Mouse (Mus musculus) forebrain, embryonic 11.5 days (tissue): ENCODE data around the gene 1700061G19Rik. TPM values are rescaled to one million over a fixed set of nuclear protein-coding genes. Genes with fewer than 3 reads are reported as not detected.

ENCODE experiments used
- ATAC-seq: fragments of 200-750 bp; cut with Nextera tagmentation; replicated peaks from 2 replicates; pipeline ENCODE4 v1.8.0; 2017; ENCODE audit warnings: moderate TSS enrichment; ENCODE audit not compliant: low FRiP score
- DNase-seq: peaks from one replicate; pipeline ENCODE4 v3.0.0-alpha.2; 2017; ENCODE audit warnings: low spot score
- H3K27ac ChIP-seq: fragments of 300-500 bp; sonication (generic); 2 replicates; pipeline ENCODE4 v1.5.1; 2014; ENCODE audit warnings: low read depth, low read length
- H3K27me3 ChIP-seq: fragments of 300-500 bp; sonication (generic); 2 replicates; pipeline ENCODE4 v1.6.1; 2014; ENCODE audit warnings: mild to moderate bottlenecking, low read length, mixed read lengths; ENCODE audit not compliant: control insufficient read depth, insufficient read depth
- H3K36me3 ChIP-seq: fragments of 300-500 bp; sonication (generic); 2 replicates; pipeline ENCODE4 v1.6.1; 2014; ENCODE audit warnings: mild to moderate bottlenecking, low read length, moderate library complexity, mixed read lengths; ENCODE audit not compliant: control insufficient read depth, insufficient read depth
- H3K4me1 ChIP-seq: fragments of 300-500 bp; sonication (generic); replicated peaks from 2 replicates; pipeline ENCODE4 v1.6.1; 2014; ENCODE audit warnings: low read length, mixed read lengths; ENCODE audit not compliant: control insufficient read depth, insufficient read depth
- H3K4me2 ChIP-seq: fragments of 300-500 bp; sonication (generic); 2 replicates; pipeline ENCODE4 v1.6.1; 2014; ENCODE audit warnings: low read depth, mild to moderate bottlenecking, low read length, moderate library complexity, mixed read lengths; ENCODE audit not compliant: severe bottlenecking
- H3K4me3 ChIP-seq: fragments of 300-500 bp; sonication (generic); 2 replicates; pipeline ENCODE4 v1.5.1; 2014; ENCODE audit warnings: low read depth, low read length
- H3K9ac ChIP-seq: fragments of 300-500 bp; sonication (generic); 2 replicates; pipeline ENCODE4 v1.6.1; 2014; ENCODE audit warnings: low read length
- H3K9me3 ChIP-seq: fragments of 300-500 bp; sonication (generic); 2 replicates; pipeline ENCODE4 v1.6.1; 2016; ENCODE audit warnings: low read length, mixed read lengths; ENCODE audit not compliant: control insufficient read depth
- WGBS: fragments of 180-500 bp; shearing (Covaris S2); extraction: QIAGEN DNeasy Blood & Tissue Kit; methylation state at CpG from one replicate; pipeline ENCODE4 v1.1.7; 2014; 5-methylcytosine and 5-hydroxymethylcytosine counted together
- polyA plus RNA-seq: library from polyadenylated mRNA; unstranded; fragments of >200 nt; fragmentation: Nextera tagmentation; extraction: Ambion mirVana; gene quantifications from 2 replicates; pipeline ENCODE4 v1.2.1, GENCODE M21; 2014

Gene 1700061G19Rik
- polyA plus RNA-seq, 1 experiment from 2014 or later: 0.53 TPM

- Histone ChIP-seq H3K4me1 (no peaks in the 10 kb centered on the region), H3K4me2 (no peak overlapping the region), H3K36me3 (no peaks in the 10 kb centered on the region), H3K27me3 (no peaks in the 10 kb centered on the region), H3K9me3 (no peaks in the 10 kb centered on the region), H3K9ac (no peak overlapping the region), H3K4me3 (no peak overlapping the region), H3K27ac (no peak overlapping the region)
- 64% methylated on average over 7 of the region's 7 CpGs for WGBS
- DNase-seq (no peak), ATAC-seq (no peak)
Observed at GRCm38 (mm10) chr17:56858922-56859321, 16.4 kb upstream of the 1700061G19Rik start.

DNA sequence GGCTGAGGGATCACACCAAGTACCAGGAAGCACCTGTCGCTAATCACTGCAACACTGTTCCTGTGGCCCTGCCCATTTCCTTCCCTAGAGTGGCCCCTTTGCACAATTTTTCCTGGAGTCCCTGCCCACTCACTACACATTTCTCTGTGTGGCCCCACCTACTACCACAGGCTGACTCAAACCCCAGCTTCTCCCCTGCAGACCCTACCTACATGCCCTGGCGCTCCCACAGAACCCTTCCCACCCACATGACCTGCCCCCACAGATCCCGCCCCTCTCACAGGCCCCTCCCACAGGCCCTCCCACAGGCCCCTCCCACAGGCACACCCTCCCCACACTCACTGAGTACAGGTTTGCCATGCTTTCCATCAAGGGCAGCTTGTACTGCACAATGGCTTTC, 14.1 kb upstream of the 1700061G19Rik start:
- no peak overlapping the region for H3K9ac ChIP-seq
- no peaks in the 10 kb centered on the region for H3K36me3 ChIP-seq
- H3K4me1 ChIP-seq: no peaks in the 10 kb centered on the region
- no peaks in the 10 kb centered on the region for H3K27me3 ChIP-seq
- ATAC-seq (no peak), DNase-seq (no peak)
- H3K27ac ChIP-seq: no peak overlapping the region
- 58% methylated on average over 3 of the region's 3 CpGs for WGBS
- no peaks in the 10 kb centered on the region for H3K9me3 ChIP-seq
- H3K4me2 ChIP-seq: no peak overlapping the region
- no peak overlapping the region for H3K4me3 ChIP-seq

GRCm38 (mm10) chr17:56866071-56866470, 9.2 kb upstream of the 1700061G19Rik start:
- no peak overlapping the region for H3K4me2 ChIP-seq
- DNase-seq: no peak
- no peak overlapping the region for H3K27ac ChIP-seq
- no peak for ATAC-seq
- WGBS: 88% methylated on average over 7 of the region's 7 CpGs
- no peak overlapping the region for H3K9ac ChIP-seq
- H3K4me3 ChIP-seq: no peak overlapping the region
- H3K9me3 ChIP-seq: no peaks in the 10 kb centered on the region
- H3K4me1 ChIP-seq: no peaks in the 10 kb centered on the region
- no peaks in the 10 kb centered on the region for H3K36me3 ChIP-seq
- no peaks in the 10 kb centered on the region for H3K27me3 ChIP-seq

GRCm38 (mm10) chr17:56869481-56869977, 5.7 kb upstream of the 1700061G19Rik start:
- H3K4me3 ChIP-seq: no peak overlapping the region
- H3K27ac ChIP-seq: no peak overlapping the region
- ATAC-seq: no peak
- H3K4me1 ChIP-seq: no peaks in the 10 kb centered on the region
- H3K9me3 ChIP-seq: no peaks in the 10 kb centered on the region
- 57% methylated on average over 9 of the region's 9 CpGs for WGBS
- no peaks in the 10 kb centered on the region for H3K36me3 ChIP-seq
- no peak for DNase-seq
- H3K27me3 ChIP-seq: no peaks in the 10 kb centered on the region
- no peak overlapping the region for H3K4me2 ChIP-seq
- H3K9ac ChIP-seq: no peak overlapping the region

GRCm38 (mm10) chr17:56870287-56870953, 4.9 kb upstream of the 1700061G19Rik start:
- no peaks in the 10 kb centered on the region for H3K27me3 ChIP-seq
- no peak for ATAC-seq
- no peak overlapping the region for H3K4me2 ChIP-seq
- H3K9ac ChIP-seq: no peak overlapping the region
- 75% methylated on average over 15 of the region's 15 CpGs for WGBS
- no peaks in the 10 kb centered on the region for H3K4me1 ChIP-seq
- no peak overlapping the region for H3K4me3 ChIP-seq
- no peak for DNase-seq
- H3K36me3 ChIP-seq: no peaks in the 10 kb centered on the region
- H3K27ac ChIP-seq: no peak overlapping the region
- H3K9me3 ChIP-seq: no peaks in the 10 kb centered on the region

GRCm38 (mm10) chr17:56871767-56872166, 3.5 kb upstream of the 1700061G19Rik start:
- WGBS: 84% methylated on average over 8 of the region's 8 CpGs

GRCm38 (mm10) chr17:56872512-56872911, 2.8 kb upstream of the 1700061G19Rik start:
- Histone ChIP-seq H3K4me1 (no peaks in the 10 kb centered on the region), H3K9ac (no peak overlapping the region), H3K4me3 (no peak overlapping the region), H3K9me3 (no peaks in the 10 kb centered on the region), H3K27me3 (no peaks in the 10 kb centered on the region), H3K36me3 (no peaks in the 10 kb centered on the region), H3K27ac (no peak overlapping the region), H3K4me2 (no peak overlapping the region)
- WGBS: 82% methylated on average over 7 of the region's 7 CpGs
- ATAC-seq: no peak
- DNase-seq: no peak

More at GRCm38 (mm10) chr17:56871767-56872166, 3.5 kb upstream of the 1700061G19Rik start:
- Histone ChIP-seq H3K27me3 (no peaks in the 10 kb centered on the region), H3K4me3 (no peak overlapping the region), H3K4me2 (no peak overlapping the region), H3K36me3 (no peaks in the 10 kb centered on the region), H3K4me1 (no peaks in the 10 kb centered on the region), H3K27ac (no peak overlapping the region), H3K9ac (no peak overlapping the region), H3K9me3 (no peaks in the 10 kb centered on the region)
- ATAC-seq: no peak
- no peak for DNase-seq

DNA sequence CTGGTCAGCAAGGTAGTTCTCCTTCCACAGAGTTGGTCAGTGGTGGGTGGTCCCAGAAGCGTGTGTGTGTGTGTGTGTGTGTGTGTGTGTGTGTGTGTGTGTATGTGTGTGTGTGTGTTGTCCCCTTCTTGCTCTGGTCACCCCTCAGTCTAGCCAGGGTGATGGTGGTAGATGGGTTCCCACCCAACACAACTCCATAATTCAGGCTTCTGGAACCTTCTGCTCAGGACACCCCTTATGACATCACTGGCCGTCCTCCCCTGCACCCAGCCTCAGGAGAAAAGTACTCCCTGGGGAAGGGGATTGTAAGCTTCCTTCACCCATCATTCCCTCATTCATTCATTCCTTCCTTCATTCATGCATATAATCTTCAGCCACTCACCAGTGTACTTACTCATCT, 1.0 kb upstream of the 1700061G19Rik start, which contains the start of gene Acsbg2:
Acsbg2 (minus strand) TSS at position 211 of the 400 bp plus-strand sequence.
- H3K9me3 ChIP-seq: no peaks in the 10 kb centered on the region
- H3K27me3 ChIP-seq: no peaks in the 10 kb centered on the region
- 83% methylated on average over 1 of the region's 2 CpGs for WGBS
- no peak within 1 kb of the TSS for H3K4me2 ChIP-seq
- H3K36me3 ChIP-seq: no peaks in the 10 kb centered on the region
- H3K27ac ChIP-seq: no peak within 1 kb of the TSS
- H3K9ac ChIP-seq: no peak within 1 kb of the TSS
- H3K4me3 ChIP-seq: no peak within 1 kb of the TSS
- H3K4me1 ChIP-seq: no peaks in the 10 kb centered on the region
- ATAC-seq (no peak), DNase-seq (no peak)

GRCm38 (mm10) chr17:56876465-56876864, 1.2 kb downstream of the 1700061G19Rik start:
- no peak overlapping the region for H3K9ac ChIP-seq
- H3K36me3 ChIP-seq: no peaks in the 10 kb centered on the region
- H3K27me3 ChIP-seq: no peaks in the 10 kb centered on the region
- H3K4me3 ChIP-seq: no peak overlapping the region
- no peaks in the 10 kb centered on the region for H3K9me3 ChIP-seq
- DNase-seq: no peak
- no peaks in the 10 kb centered on the region for H3K4me1 ChIP-seq
- WGBS: 82% methylated on average over 3 of the region's 3 CpGs
- H3K4me2 ChIP-seq: no peak overlapping the region
- no peak for ATAC-seq
- no peak overlapping the region for H3K27ac ChIP-seq
